Mouse (Mus musculus): ENCODE results near the gene Npcd. TPM values are rescaled to one million over a fixed set of nuclear protein-coding genes. Genes with fewer than 3 reads are reported as not detected.

The Npcd gene
- total RNA-seq, 1 experiment from 2014 or later: 1.7 TPM

DNA sequence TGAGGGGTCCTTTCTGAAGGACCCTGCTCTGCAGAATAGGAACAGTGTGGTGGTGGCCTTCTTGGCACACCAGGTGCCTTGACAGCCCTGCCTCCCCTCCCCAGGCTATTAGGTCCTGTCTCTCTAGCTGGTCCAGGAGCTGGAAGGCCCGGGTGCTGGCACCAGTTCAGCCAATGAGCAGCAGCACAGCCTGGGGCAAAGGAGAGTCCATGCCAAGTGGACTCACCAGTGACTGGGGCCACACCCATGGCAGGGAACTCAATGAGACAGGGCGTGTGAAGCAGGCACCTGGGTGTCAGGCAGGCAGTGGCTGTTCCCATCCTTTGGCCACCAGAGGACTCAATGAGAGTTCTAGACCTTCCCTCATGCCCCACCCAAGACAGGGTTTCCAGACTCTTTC lies 68.7 kb downstream of the Npcd start:
- DNase-seq: peak; percentile 37

DNA sequence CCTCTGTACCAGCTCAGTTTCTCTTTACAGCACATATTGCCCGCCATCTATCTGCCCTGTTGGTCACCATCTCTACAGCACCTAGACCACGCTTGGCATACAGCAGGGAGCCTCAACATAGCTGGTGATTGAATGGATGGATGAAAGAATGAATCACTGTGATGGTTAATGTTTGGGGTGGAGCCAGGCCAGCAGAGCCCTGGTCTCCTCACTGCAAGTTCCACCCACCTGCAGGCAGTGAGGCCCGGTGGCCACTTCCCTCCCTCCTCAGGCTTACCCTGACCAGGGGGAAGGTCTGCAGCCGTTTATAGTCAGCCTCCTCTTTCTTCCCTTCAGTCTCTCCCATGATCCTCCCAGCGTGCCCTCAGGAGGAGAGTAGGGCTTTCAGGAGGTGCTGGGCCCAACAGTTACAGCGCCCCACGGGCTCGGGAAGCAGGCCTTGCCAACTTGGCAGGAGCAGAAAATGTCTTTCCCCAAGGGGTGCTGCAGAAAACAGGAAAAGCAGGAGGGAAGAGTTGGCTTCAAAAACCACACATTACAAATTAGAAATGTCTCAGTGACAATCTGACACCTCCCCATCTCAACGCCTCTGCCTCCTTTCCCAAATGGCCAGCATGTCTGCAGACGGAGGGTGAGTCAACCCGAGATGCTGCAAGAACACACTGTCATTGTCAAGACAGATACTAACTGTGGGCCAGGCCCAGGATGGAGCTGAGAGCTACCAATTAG lies 69.3 kb downstream of the Npcd start:
- DNase-seq: no peak

DNA sequence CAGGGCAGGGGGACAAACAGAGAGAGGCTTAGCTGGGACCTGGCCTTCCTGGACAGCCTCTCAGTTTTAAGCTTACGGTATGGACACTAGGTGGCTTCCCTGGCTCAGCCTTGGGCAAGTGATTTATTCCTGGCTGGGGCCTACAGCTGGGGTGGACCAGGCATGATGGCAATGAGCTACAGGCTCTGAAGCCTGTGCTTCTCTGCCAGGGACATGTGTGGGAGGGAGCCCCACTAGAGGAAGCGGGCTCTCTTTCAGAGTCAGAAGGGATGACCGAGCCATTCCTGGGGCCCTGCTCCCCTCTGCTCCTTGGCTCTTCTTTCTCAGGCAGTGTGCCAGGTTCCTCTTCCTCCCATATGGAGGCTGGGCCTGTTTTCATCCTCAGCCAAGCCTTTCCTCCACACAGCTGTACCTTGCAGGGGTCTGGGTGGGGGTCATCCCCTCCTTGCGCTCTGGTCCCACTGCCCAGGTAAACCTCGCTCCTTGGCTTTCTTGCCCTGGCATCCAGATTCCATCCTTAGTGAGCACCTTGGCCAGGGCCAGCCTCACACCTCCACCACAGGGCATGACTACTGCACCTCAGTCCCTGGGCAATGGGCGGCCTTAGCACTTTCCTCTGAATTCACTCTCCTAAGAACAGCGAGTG lies 70.3 kb downstream of the Npcd start:
- DNase-seq: no peak

DNA sequence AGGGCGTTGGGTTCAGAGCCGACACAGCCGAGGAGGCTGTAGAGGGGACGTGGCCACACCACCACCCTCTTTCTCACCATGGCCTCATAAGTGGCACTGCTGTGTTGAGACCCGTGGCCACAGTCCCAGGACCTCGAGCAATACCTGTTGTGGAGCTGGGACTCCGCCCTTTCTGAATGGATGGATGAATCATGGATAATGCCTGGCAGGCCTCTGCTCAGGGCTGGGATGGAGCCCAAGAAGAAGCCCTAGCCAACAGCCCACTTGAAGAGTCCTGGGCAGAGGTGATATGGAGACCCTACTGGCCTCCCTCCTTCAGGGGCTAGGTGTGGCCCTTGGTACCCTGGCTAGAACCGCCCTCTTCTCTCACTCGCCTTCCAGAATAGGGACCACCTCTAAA lies 71.0 kb downstream of the Npcd start:
- DNase-seq: no peak

DNA sequence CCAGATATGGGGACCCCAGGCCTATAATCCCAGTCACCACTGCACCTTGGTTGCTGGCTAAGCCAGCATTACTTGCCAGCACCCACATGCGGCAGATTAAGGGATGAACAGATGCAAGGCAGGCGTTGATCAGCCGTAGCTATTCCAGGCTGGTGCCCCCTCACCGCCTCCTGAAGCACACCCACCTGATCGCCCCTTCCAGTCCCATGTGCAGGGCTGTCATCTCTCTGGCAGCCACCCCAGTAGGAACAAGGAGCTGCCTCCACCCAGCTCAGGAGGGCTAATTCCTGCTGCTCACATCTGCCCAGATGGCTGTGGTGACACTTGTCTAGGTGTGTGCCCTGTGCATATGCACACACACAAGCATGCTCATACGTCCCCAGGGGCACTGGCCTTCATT lies 73.1 kb downstream of the Npcd start:
- DNase-seq: no peak

DNA sequence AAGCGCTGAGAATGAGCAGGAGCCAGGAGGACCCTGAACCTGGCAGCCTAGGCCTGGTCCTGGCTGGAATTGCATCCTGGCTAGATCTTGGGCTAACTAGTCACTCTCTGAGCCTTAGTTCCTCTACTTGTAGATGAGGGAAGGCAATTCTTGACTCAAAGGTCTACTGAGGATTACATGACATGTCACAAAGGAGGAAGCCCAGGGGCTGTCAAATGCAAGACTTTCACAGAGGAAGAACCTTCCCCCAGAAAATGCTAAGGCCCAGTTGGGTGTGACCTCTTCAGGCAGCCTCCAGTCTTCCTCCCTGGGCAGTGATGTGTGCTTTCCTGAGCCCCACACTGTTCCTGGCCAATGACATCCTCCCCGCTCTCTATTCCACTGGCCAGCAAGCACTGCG lies 76.9 kb downstream of the Npcd start:
- no peak for DNase-seq

DNA sequence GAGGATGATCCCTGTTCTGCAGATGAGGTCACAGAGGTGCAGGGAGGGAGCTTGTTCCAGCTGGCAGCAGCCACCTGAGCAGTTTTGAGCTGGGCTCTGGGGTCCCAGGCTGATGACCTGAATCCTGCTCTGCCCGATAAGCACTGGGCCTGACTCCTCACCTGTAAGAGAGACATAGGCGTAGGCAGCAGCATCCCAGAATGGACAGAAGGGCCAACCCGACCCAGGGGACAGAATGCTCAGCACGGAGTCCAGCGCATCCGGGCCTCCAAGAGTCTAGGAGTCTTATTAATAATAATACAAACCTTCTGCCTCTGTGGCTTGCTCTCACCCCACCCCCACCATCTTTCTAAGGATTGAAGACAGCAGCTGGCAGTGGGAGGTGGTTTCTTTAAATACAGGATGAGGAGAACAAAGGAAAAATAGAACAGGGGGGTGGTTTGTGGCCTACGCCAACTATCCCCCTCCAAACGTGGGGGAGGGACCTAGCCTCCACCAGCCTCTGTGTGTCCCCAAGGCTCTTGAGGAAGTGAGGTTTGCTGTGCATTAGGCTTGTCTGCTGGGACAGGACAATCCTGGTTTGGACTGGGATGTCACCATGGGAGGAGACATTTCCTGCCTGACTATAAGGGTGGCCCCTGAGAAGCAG lies 77.9 kb downstream of the Npcd start:
- no peak for DNase-seq

DNA sequence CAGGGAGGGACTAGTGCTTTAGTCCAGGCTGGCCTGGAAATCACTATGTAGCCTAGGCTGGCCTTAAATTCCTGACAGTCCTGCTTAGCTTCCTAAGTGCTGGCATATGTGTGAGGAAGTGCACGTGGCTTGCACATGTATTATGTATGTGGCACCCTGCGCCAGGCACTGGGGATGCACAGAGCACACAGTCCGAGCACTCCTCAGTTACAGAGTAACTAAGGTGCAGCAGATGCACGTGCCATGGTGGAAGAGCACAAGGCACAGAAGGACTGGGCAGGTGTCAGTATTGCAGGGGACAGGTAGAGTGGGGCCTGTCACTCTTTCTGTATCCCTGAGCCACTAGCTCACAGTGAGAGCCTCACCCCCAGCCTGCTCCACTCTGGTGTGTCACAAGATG lies 78.9 kb downstream of the Npcd start:
- no peak for DNase-seq

DNA sequence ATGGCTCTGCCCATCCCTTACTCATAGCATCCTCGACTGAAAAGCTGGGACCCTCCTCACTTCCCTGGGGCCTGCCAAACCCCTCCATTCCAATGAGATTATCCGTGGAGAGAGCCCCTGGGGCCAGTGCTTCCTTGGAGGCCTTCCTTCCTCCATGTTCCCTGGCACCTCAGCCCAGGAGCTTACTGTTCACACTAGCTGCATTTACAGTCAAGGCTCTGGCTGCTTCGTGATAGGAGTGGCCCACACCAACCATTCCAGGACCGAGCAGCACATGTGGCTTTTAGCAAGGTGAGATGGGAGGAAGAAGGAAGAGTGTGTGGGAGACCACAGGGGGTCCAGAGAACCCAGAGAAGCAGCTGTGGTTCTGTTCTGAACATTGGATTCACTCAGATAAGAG lies 80.2 kb downstream of the Npcd start:
- no peak for DNase-seq

DNA sequence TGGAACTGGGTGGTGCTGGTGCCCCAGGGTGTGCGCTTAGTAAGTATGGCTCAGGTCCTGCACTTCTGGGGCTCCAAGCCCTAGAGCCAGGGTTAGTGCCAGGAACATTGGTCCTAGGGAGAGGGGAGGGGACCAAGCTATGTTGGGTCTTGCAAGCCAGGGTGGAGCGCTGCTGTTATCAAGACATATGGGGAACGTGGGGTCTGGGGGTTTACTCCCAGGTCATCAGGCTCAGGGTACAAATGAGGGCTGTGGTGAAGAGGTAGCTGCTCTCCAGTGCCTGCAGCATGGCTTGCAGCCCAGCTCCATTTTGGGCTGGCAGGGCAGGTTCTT lies 80.7 kb downstream of the Npcd start:
- DNase-seq: no peak

DNA sequence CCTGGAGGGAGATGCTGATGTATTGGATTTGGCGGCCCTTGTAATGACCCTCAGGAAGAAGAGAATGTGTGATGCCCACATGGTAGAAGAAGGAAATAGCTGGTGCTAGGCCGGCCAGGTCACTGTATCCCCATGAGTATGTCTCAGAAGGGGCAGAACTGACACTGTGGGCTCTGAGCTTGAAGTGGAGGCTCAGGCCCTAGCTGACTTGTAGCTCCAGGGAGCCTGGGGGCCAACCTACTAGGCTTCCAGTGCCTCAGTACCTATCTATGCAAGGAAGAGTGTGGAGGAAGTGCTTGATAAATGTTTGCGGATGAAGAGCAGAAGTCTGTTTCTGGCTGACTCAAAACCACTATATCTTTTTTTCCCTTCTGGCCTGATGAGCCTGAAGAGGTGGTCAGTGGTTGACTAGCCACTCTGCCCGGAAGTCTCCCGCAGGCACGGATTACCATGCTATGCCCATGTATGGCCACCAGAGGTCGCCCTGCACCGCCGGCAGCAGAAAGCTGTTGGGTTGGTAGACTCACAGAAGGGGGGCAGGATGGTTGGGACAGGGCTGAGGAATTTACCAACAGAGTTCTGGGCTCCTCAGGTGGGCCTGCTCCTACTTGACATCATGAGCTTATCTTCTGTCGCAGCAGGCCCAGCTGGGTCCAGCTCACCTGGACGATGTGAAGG lies 81.2 kb downstream of the Npcd start:
- DNase-seq: peak; percentile 77

DNA sequence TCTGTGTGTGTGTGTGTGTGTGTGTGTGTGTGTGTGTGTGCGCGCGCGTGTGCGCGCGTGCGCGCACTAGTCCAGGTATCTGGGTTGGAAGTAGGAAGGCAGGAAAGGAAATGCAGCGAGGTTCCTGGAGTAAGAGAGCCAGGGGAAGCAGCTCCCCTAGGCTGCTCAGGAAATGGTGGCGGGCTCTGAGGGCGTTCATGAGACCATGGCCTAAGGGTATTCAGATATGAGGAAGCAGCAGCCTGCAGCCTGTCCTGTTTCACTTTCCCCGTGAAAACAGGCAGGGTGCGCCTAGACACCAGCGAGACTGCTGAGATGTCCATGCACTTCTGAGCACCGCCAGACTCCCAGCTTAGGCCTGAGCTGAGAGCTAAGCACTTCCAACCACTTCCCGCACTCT lies 82.3 kb downstream of the Npcd start:
- no peak for DNase-seq

DNA sequence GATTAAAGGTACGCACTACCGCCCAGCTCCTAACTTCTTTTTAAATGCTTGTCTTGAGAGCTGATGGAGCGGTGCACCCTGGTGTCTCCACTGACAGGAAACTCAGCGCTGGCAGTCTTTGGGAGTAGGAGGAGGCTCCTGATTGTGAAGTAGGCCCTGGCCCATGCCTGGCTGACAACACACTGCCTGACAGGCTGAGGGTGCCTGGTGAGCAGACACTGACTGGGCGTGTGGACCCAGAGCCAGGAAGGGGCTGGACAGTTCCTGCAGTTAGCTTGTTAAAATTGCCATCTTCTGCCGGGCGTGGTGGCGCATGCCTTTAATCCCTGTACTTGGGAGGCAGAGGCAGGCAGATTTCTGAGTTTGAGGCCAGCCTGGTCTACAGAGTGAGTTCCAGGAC lies 83.8 kb downstream of the Npcd start:
- DNase-seq: no peak

DNA sequence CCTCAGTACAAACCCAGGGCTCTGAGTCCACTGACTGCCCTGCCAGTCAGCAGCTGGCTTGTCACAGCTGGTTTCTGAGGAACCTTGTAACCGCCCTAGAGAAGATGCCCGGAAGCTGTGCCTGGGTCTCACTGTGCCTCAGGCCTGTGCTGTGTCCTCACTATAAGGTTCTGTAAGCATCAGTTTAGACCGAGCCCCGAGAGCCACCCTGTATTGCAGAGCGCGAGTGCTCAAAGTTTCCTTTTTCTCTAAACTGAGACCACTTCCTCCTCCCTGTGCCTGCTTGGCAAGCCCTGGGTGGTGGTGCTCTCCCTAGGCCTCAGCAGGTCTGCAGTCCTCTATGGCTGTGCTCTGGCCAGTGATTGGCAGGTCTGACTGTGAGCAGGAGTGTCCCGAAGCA lies 84.9 kb downstream of the Npcd start:
- no peak for DNase-seq

DNA sequence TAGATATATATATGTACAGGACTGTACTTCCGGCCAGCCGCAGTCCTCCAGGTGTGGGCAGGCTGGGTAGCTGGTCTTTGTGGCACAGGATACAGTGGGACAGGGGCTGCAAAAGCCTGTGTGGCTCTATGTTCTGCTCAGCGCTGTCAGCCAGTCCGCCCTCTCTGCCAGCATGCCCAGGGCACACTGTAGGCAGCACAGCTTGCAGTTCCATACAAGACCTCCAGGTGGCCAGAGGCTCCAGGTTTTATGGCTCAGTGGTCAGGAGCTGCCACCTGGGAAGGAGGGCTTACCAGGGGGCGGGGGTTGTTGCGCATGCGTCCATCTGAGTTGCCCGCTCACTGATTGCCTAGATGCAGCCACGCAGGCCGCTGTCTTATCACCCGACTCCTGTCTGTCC lies 86.0 kb downstream of the Npcd start:
- no peak for DNase-seq

DNA sequence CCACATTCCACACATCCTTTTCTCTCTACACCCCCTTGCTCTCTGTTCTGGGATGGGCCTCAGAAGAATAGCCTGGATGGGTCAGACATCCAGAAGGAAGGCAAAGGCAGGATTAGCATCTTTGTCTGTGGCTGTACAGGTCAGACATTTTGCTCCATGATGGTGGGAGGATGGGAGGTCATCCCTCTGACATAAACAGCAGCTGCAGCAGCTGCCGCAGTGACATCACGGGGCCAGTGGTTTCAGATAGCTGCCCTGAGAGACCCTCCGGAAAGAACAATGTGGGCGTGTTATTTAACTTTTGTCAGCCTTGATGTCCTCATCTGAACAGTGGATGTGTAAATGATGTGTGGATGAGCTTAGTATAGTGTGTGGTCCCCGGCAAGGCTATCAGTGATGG lies 88.2 kb downstream of the Npcd start:
- no peak for DNase-seq

DNA sequence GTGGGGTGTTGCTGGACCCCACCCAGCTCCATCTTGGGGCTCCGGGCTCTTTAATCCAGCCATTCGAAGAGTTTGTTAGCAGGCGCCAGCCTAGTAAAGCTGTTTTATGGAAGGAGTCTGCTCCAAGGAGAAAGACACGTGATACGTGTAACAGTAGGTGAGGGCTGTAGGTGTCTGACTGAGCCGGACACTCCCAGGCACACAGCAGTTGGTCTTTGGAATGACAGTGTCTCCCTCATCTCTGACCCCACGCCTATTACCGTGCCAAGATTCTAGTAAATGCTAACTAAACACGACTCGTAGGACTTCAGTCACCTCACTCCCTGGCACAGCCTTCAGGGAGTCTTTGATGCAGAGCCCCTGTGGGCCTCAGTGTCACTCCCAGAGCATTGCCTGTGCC lies 88.7 kb downstream of the Npcd start:
- no peak for DNase-seq

DNA sequence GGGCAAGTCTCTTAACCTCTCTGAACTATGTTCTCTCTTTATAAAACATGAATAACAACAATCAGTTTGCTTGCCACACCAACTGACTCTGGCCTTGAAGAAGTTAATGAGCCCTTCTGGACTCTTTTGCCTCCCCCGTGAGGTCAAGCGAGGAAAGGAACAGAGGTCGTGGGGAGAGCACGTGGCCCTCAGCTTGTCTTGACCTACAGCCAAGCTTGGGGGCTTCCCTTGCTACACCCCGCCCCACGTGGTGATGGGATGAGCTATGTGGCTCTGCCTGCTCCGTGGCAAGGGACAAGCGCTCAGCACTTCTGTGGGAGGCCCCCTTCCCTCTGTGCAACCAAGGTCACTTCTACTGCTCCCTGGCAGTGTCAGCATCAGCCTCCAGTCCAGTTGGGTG lies 89.3 kb downstream of the Npcd start:
- DNase-seq: no peak

DNA sequence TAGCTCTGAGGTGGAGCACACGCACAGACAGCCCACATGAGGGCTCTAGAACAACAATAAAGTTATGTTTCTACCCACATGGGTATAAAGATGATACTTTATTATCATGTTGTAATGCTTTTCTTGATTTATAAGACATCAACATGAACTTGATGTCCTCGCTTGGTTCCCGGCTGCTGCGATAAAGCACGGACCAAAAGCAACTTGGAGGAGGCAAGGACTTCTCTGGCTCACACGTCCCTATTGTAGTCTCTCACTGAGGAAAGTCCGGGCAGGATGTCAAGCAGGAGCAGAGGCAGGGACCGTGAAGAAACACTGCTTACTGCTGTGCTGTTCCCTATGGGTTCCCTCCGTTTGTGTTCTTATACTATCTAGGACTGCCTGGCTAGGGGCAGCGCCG lies 90.0 kb downstream of the Npcd start:
- no peak for DNase-seq

DNA sequence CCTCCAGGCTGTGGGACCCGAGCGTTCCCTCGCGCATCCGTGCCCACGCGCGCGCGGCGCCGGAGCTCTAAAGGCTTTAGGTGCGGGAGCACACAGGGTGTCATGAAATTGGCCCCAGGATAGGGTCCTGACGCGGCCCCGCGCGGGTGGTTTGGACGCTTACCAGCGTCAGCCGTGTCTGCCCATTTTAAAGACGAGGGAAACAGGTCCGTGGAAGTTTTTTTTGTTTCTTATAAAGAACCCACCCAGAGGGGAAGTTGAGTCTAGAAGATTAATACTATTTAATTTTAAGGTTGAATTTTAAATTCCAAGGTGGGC lies 91.4 kb downstream of the Npcd start:
- no peak for DNase-seq

DNA sequence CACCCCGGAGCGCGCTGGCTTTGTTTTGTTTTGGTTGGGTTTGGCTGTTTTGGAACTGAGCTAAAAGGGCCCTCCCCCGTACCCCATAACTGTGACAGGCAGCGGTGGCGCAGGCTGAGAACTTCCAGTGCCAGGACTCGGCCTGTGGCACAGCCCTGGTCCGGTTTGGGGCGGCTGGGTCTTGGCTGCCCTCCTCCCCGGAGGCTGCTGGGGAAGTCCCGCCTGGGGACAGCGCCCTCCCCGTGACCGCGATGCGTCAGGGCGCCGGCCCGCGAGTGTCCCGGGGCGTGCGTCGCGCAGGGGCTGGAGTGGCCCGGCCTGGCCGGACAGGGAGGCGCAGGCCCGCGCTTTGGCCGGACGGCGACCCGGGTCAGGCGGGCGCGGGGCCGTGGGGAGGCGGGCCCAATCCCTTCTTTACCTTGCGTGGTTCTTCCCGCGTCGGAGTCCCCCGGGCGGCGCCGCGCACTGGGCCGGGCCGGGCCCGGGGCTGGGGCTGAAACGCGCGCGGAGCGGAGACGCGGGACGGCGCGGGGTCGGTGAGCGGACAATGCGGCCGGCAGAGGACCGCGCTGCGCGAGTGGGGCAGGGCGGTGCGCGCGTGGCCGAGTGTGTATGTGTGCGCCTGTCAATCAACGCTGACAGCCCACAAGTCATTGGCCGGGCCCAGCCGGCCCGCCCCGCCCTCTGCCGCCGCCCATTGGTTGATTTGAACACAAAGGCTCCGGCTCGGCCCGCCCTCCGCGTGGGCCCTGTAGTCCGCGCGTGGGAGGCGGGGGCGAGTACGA lies 91.9 kb downstream of the Npcd start, which contains the start of gene Sun2:
Sun2 (minus strand) TSS at position 616 of the 785 bp plus-strand sequence.
- DNase-seq: peak; percentile 92

DNA sequence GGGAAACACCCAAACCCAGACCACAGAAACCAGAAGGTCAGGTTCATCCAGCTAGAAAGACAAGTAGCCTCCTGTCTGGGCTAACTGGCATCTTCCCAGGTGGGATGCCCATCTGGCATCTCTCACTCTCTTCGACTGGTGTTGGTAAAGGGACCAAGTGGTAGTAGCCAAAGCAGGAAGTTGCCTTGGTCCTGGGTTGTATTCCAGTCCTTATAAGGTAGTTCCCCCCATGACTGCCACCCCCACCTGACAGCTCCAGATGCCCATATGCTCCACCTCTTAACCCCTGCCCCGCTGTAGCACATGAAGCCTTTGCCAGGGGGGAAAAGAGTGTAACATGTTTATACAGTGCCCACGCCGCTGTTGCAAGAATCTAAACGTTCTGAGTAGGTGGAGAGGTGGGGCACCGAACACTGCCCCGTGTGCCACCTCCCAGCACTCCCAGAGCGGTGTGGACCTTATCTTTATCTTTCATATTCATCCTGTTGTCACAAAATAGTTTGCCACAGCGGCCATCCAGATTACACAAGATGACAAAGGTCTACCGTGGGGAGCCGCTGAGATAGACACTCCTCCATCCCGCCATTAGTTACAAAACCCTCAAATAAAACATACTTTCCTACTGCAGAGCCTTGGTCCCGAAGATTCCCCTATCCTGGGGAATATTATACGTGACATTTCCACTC lies 92.7 kb downstream of the Npcd start:
- no peak for DNase-seq
